Mouse (Mus musculus): ENCODE measurements at regions not wholly inside any gene's neighbourhood (a gene's known extent, or its start where the extent isn't known, plus 50 kb on each side); places are given as distances from the start of the nearest gene placed in this dataset.

- no peaks in the 10 kb centered on the region for H3K27me3 ChIP-seq (ENCODE audit: control insufficient read depth, insufficient read depth, low read depth, low read length)
- H3K4me3 ChIP-seq (ENCODE audit: low read depth, low read length), result 0 out of 2 replicates have a peak overlapping the region, but pooled peaks have one; percentile 1
- peaks cover 4% of the 10 kb centered on the region; the same call in 1 of the 2 replicates for H3K4me1 ChIP-seq (ENCODE audit: control insufficient read depth, insufficient read depth, low read length)
- H3K4me2 ChIP-seq (ENCODE audit: low read length), result peak overlapping the region; percentile 37
- WGBS, result 50% methylated on average over 19 of the region's 19 CpGs
- no peak overlapping the region for H3K9ac ChIP-seq (ENCODE audit: low read depth, low read length)
- no peak overlapping the region for H3K27ac ChIP-seq (ENCODE audit: low read length)
- no peaks in the 10 kb centered on the region for H3K36me3 ChIP-seq (ENCODE audit: control insufficient read depth, insufficient read depth, low read length)
- H3K9me3 ChIP-seq (replicated peaks; ENCODE audit: control insufficient read depth, low read length, poor library complexity, severe bottlenecking), result no peaks in the 10 kb centered on the region
- peak; percentile 75 for ATAC-seq
Observed at GRCm38 (mm10) chr1:186808192-186808960, 59.2 kb upstream of the Rrp15 start.

- Histone ChIP-seq H3K27ac (ENCODE audit: low read length) (no peak overlapping the region), H3K9ac (ENCODE audit: low read depth, low read length) (no peak overlapping the region), H3K27me3 (ENCODE audit: control insufficient read depth, insufficient read depth, low read depth, low read length) (no peaks in the 10 kb centered on the region; the same call in 1 of the 2 replicates), H3K4me1 (ENCODE audit: control insufficient read depth, insufficient read depth, low read length) (peaks cover 4% of the 10 kb centered on the region; the same call in 1 of the 2 replicates), H3K4me3 (ENCODE audit: low read depth, low read length) (no peak overlapping the region), H3K36me3 (ENCODE audit: control insufficient read depth, insufficient read depth, low read length) (no peaks in the 10 kb centered on the region), H3K4me2 (ENCODE audit: low read length) (no peak overlapping the region), H3K9me3 (replicated peaks; ENCODE audit: control insufficient read depth, low read length, poor library complexity, severe bottlenecking) (no peaks in the 10 kb centered on the region)
- ATAC-seq, result no peak
- 92% methylated on average over 5 of the region's 5 CpGs for WGBS
Observed at GRCm38 (mm10) chr1:186804451-186804850, 55.3 kb upstream of the Rrp15 start.

Data from midbrain, embryonic 16.5 days (tissue).